Mouse (Mus musculus): Measurements from ENCODE around the gene Lrfn2. TPM values are rescaled to one million over a fixed set of nuclear protein-coding genes. Genes with fewer than 3 reads are reported as not detected.
A peak's percentile ranks its signal among the peaks of the same experiment; 100 is the strongest.

Lrfn2 gene
- polyA plus RNA-seq, 1 experiment: not detected

DNA sequence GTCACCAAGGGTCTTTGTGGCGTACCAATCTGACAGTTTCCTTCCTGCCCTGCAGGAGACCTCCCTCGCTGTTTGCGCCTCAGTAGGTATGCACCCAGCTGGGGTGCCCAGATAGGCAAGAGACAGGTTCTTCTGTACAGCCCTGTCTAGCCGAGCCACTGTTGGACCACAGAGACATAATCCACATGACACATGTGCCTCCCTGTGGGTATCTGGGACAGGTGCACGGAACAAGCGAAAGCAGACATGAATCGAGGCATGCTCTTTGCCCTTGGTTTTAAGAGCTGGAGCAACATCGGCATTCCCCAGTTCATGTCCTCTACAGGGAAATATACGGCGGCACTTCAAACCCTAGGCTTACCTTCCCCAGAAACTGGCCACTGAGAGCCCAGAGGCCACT, 1.2 kb upstream of the Lrfn2 start:
- no peak overlapping the region for H3K27ac ChIP-seq (ENCODE audit: insufficient read depth, low read depth, low read length)
- WGBS: 66% methylated on average over 10 of the region's 10 CpGs
- no peak overlapping the region for H3K4me3 ChIP-seq (ENCODE audit: insufficient read depth, low read depth, low read length)

DNA sequence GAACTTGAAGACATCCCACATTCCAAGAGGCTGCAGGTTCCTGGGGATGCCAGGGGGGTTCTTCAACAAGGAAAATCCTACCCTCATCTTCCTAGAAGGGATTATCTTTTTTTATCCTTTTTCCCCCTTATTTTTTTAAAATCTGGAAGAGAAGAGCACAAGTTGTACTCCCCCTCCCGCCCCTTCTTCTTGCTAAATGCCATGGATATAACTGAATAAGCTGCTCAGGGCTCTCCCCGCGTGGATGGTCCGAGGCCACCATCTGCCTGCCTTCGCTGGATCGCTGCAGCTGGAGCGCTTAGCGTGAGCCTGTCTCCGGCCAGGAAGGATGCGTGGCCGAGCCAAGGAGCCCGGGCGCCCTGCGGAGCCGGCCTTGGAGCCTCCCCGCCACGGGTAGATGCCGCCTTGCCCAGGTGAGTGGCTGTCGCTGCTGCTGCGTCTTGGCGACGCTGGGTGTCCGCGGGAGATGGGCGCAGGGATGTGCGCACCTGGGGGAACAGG, 277 bp downstream of the Lrfn2 start:
- Histone ChIP-seq H3K4me1 (ENCODE audit: control insufficient read depth, insufficient read depth, low read length) (peaks cover 19% of the 10 kb centered on the region), H3K4me3 (ENCODE audit: insufficient read depth, low read depth, low read length) (peak overlapping the region; percentile 90), H3K27ac (ENCODE audit: insufficient read depth, low read depth, low read length) (peak overlapping the region; percentile 86)
- TF ChIP-seq POLR2A (IDR thresholded peaks at IDR 0.05; ENCODE audit: insufficient read depth, low read depth, low read length) (no peak), CTCF (IDR thresholded peaks at IDR 0.05; ENCODE audit: insufficient read depth, low read depth, low read length) (no peak)
- WGBS: under 1% methylated on average over 26 of the region's 26 CpGs

More for the DNA sequence above, 1.2 kb upstream of the Lrfn2 start:
- TF ChIP-seq CTCF (IDR thresholded peaks at IDR 0.05; ENCODE audit: insufficient read depth, low read depth, low read length): no peak
- TF ChIP-seq POLR2A (IDR thresholded peaks at IDR 0.05; ENCODE audit: insufficient read depth, low read depth, low read length): no peak
- H3K4me1 ChIP-seq (ENCODE audit: control insufficient read depth, insufficient read depth, low read length): peaks cover 17% of the 10 kb centered on the region

DNA sequence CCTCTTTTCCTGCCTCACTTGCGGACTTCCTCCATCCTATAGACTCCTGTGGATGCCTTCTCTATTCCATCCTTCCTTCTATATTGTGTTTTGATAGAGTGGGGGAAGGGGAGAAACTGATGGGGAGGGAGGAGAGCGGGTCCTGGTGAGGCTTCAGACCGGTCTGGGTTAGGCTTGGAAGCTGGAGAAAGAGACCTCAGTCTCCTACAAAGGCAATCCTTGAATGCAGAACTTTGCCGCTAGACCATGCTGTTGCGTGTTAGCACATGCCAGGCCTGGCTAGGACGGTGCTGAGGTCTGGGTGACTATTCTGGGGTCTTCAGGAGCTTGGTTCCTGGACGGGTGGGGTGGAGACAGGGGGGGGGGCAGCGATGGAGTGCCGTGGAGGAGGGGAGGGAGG, 737 bp downstream of the Lrfn2 start:
- Histone ChIP-seq H3K4me1 (ENCODE audit: control insufficient read depth, insufficient read depth, low read length) (peaks cover 19% of the 10 kb centered on the region), H3K4me3 (ENCODE audit: insufficient read depth, low read depth, low read length) (peak overlapping the region; percentile 90), H3K27ac (ENCODE audit: insufficient read depth, low read depth, low read length) (peak overlapping the region; percentile 86)
- WGBS: 6% methylated on average over 9 of the region's 9 CpGs
- no peak for TF ChIP-seq POLR2A (IDR thresholded peaks at IDR 0.05; ENCODE audit: insufficient read depth, low read depth, low read length)
- TF ChIP-seq CTCF (IDR thresholded peaks at IDR 0.05; ENCODE audit: insufficient read depth, low read depth, low read length): no peak

- H3K4me3 ChIP-seq (ENCODE audit: insufficient read depth, low read depth, low read length): 0 out of 2 replicates have a peak overlapping the region, but pooled peaks have one; percentile 7
- no peak for TF ChIP-seq CTCF (IDR thresholded peaks at IDR 0.05; ENCODE audit: insufficient read depth, low read depth, low read length)
- no peak for TF ChIP-seq POLR2A (IDR thresholded peaks at IDR 0.05; ENCODE audit: insufficient read depth, low read depth, low read length)
- H3K27ac ChIP-seq (ENCODE audit: insufficient read depth, low read depth, low read length): no peak overlapping the region
- H3K4me1 ChIP-seq (ENCODE audit: control insufficient read depth, insufficient read depth, low read length): peaks cover 19% of the 10 kb centered on the region
- 82% methylated on average over 8 of the region's 8 CpGs for WGBS
Observed at GRCm38 (mm10) chr17:48935201-48935600, 3.0 kb downstream of the Lrfn2 start.

- H3K4me3 ChIP-seq (ENCODE audit: insufficient read depth, low read depth, low read length): no peak overlapping the region
- TF ChIP-seq POLR2A (IDR thresholded peaks at IDR 0.05; ENCODE audit: insufficient read depth, low read depth, low read length): no peak
- no peak for TF ChIP-seq CTCF (IDR thresholded peaks at IDR 0.05; ENCODE audit: insufficient read depth, low read depth, low read length)
- no peak overlapping the region for H3K27ac ChIP-seq (ENCODE audit: insufficient read depth, low read depth, low read length)
- peaks cover 16% of the 10 kb centered on the region for H3K4me1 ChIP-seq (ENCODE audit: control insufficient read depth, insufficient read depth, low read length)
- WGBS: 55% methylated on average over 5 of the region's 5 CpGs
Observed at GRCm38 (mm10) chr17:48936445-48937141, 4.4 kb downstream of the Lrfn2 start.

DNA sequence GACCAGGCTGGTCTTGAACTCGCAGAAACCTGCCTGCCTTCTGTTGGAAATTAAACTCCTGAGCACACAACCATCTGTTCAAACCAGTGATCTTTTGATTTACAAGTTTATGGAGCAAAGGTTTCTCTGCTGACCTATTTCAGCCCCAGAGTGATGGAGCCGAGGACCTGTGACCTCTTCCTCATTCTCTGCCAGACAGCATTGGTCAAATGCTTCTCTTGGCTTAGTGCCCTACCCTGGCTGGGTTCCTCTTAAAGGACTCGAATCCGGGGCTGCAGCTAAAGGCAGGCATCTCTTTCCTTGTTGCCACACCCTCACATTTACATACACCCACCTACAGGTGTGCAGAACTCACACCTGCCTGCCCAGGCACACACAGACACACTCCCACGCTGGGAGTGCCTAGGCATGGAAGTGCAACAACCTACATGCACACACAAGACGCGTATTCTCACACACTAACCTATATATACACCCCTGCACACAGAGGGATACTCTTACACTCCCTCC, 6.6 kb downstream of the Lrfn2 start:
- 75% methylated on average over 7 of the region's 7 CpGs for WGBS

DNA sequence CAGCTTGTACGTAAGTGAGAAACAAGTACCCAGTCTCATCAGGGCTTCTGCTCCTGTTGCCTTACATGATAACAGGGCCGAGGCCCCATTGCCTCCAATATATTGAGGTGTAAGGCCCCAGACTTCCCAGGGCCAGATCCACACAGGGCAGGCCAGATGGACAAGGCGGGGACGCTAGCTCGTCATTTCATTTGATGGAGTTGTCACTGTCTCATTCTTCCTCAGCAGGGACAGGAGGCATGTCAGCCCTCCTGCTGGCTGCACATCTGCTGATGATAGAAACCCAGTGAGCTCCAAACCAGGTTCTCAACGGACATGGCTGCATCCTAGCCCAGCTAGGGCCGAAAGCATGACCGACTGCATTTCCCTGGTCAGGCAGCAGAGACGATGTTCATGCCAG, 14.1 kb downstream of the Lrfn2 start:
- TF ChIP-seq POLR2A (IDR thresholded peaks at IDR 0.05; ENCODE audit: insufficient read depth, low read depth, low read length) (no peak), CTCF (IDR thresholded peaks at IDR 0.05; ENCODE audit: insufficient read depth, low read depth, low read length) (no peak)
- 90% methylated on average over 9 of the region's 9 CpGs for WGBS
- Histone ChIP-seq H3K27ac (ENCODE audit: insufficient read depth, low read depth, low read length) (no peak overlapping the region), H3K4me3 (ENCODE audit: insufficient read depth, low read depth, low read length) (no peak overlapping the region), H3K4me1 (ENCODE audit: control insufficient read depth, insufficient read depth, low read length) (peaks cover 18% of the 10 kb centered on the region)

More for the DNA sequence above, 6.6 kb downstream of the Lrfn2 start:
- TF ChIP-seq CTCF (IDR thresholded peaks at IDR 0.05; ENCODE audit: insufficient read depth, low read depth, low read length) (no peak), POLR2A (IDR thresholded peaks at IDR 0.05; ENCODE audit: insufficient read depth, low read depth, low read length) (no peak)
- peaks cover 24% of the 10 kb centered on the region for H3K4me1 ChIP-seq (ENCODE audit: control insufficient read depth, insufficient read depth, low read length)
- H3K4me3 ChIP-seq (ENCODE audit: insufficient read depth, low read depth, low read length): no peak overlapping the region
- H3K27ac ChIP-seq (ENCODE audit: insufficient read depth, low read depth, low read length): no peak overlapping the region

- H3K4me1 ChIP-seq (ENCODE audit: control insufficient read depth, insufficient read depth, low read length): peaks cover 18% of the 10 kb centered on the region
- TF ChIP-seq POLR2A (IDR thresholded peaks at IDR 0.05; ENCODE audit: insufficient read depth, low read depth, low read length) (no peak), CTCF (IDR thresholded peaks at IDR 0.05; ENCODE audit: insufficient read depth, low read depth, low read length) (no peak)
- H3K27ac ChIP-seq (ENCODE audit: insufficient read depth, low read depth, low read length): no peak overlapping the region
- 89% methylated on average over 3 of the region's 3 CpGs for WGBS
- no peak overlapping the region for H3K4me3 ChIP-seq (ENCODE audit: insufficient read depth, low read depth, low read length)
Observed at GRCm38 (mm10) chr17:48946765-48947164, 14.6 kb downstream of the Lrfn2 start.

DNA sequence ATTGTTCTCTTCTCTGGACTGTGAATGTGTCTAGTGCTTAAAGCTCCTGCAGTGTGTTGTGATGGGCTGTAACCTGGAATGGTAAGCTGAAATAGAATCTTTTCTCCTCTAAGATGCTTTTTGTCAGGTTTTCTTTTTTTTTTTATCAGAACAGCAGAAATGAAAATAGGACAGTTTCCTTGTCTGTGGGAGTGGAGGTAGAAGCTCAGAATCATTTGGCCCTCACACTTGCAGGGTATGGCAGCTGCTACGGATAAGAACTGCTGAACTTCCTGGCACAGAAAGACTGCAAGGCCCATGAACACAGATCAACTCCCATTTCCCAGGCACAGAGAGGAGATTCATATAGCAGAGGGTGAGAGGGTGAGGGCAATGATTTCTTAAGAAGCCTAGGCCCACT, 19.1 kb downstream of the Lrfn2 start:
- WGBS: 83% methylated on average over 1 of the region's 1 CpGs
- Histone ChIP-seq H3K27ac (ENCODE audit: insufficient read depth, low read depth, low read length) (no peak overlapping the region), H3K4me1 (ENCODE audit: control insufficient read depth, insufficient read depth, low read length) (peaks cover 7% of the 10 kb centered on the region; the same call in 1 of the 2 replicates), H3K4me3 (ENCODE audit: insufficient read depth, low read depth, low read length) (no peak overlapping the region)
- TF ChIP-seq POLR2A (IDR thresholded peaks at IDR 0.05; ENCODE audit: insufficient read depth, low read depth, low read length) (no peak), CTCF (IDR thresholded peaks at IDR 0.05; ENCODE audit: insufficient read depth, low read depth, low read length) (no peak)
